Mouse (Mus musculus) bone marrow macrophage, adult 2 months (primary cell): Measurements from ENCODE around the gene Cga.

Experiments used
- CTCF ChIP-seq: IDR thresholded peaks from 2 replicates; pipeline ENCODE4 v1.5.1; 2012; ENCODE audit warnings: low read depth, mild to moderate bottlenecking, low read length, moderate library complexity
- POLR2A ChIP-seq: IDR thresholded peaks from 2 replicates; pipeline ENCODE4 v1.6.1; 2012; ENCODE audit warnings: mild to moderate bottlenecking, low read depth, low read length, borderline replicate concordance

- TF ChIP-seq CTCF (no peak), POLR2A (no peak)
These were observed 53.6 kb downstream of the Cga start for GRCm38 (mm10) chr4:34947181-34947580.
